ENCODE assay signal across 8 mouse cellular contexts in genomic region chr9:115310346-115311222, GRCm38 (mm10). TPM values are rescaled to one million over a fixed set of nuclear protein-coding genes. Genes with fewer than 3 reads are reported as not detected.
DNase-seq lines count a peak whose midpoint lies in the region; ATAC-seq and TF ChIP-seq lines count a peak whose summit lies in the region.

Stt3b (minus strand) TSS chr9:115310421.

- H3K27ac ChIP-seq in MEL (ENCODE audit: control insufficient read depth, low read depth, low read length): peak within 1 kb of the TSS; percentile 94
- peak within 1 kb of the TSS; percentile 92 for H3K27ac ChIP-seq in cerebellum, adult 2 months (ENCODE audit: insufficient read depth, low read length)
- peak within 1 kb of the TSS; percentile 99 for H3K27ac ChIP-seq in forebrain, postnatal 0 days (ENCODE audit: low read depth, low read length)
- peak within 1 kb of the TSS; percentile 99 for H3K27ac ChIP-seq in lung, embryonic 15.5 days

- peak; percentile 95 for ATAC-seq in forebrain, postnatal 0 days
- peak; percentile 95 for ATAC-seq in lung, embryonic 15.5 days (ENCODE audit: borderline replicate concordance, extremely low read depth, low FRiP score, low TSS enrichment)

- H3K9me3 ChIP-seq in MEL (replicated peaks; ENCODE audit: insufficient read depth, low read length): no peaks in the 10 kb centered on the region
- H3K9me3 ChIP-seq in forebrain, postnatal 0 days (ENCODE audit: low read length): no peaks in the 10 kb centered on the region
- H3K9me3 ChIP-seq in lung, embryonic 15.5 days: no peaks in the 10 kb centered on the region

- WGBS in cerebellum, adult 2 months: under 1% methylated on average over 88 of the region's 91 CpGs
- WGBS in forebrain, postnatal 0 days: under 1% methylated on average over 81 of the region's 91 CpGs
- WGBS in lung, embryonic 15.5 days: under 1% methylated on average over 89 of the region's 91 CpGs

- peak; percentile 96 for DNase-seq in MEL (ENCODE audit: low read depth, low spot score)
- DNase-seq in cerebellum, adult 2 months: peak; percentile 100
- peak; percentile 100 for DNase-seq in forebrain, postnatal 0 days
- peak; percentile 100 for DNase-seq in heart, postnatal 4 days
- DNase-seq in layer of hippocampus, adult 8-10 months (ENCODE audit: low spot score in 2 of 2): peak; percentile 99
- peak; percentile 99 for DNase-seq in ovary, adult 18-20 months (ENCODE audit: low spot score)
- peak; percentile 99 for DNase-seq in thymus, postnatal 0 days (ENCODE audit: low spot score)

- TF ChIP-seq POLR2A in MEL (IDR thresholded peaks at IDR 0.05; ENCODE audit: control insufficient read depth in 1 of 2, insufficient read depth in 1 of 2, low read depth in 1 of 2, low read length in 2 of 2, poor library complexity in 1 of 2): peak; percentile 74 to 84
- TF ChIP-seq POLR2A in cerebellum, adult 2 months (IDR thresholded peaks at IDR 0.05; ENCODE audit: borderline replicate concordance, insufficient read depth, low read length): peak; percentile 51

- TF ChIP-seq RAD21 in MEL (IDR thresholded peaks at IDR 0.05; ENCODE audit: low read depth, low read length): no peak

- H3K4me3 ChIP-seq in MEL (ENCODE audit: control insufficient read depth in 1 of 2, insufficient read depth in 1 of 2, low read depth in 2 of 2, low read length in 2 of 2): peak within 1 kb of the TSS; percentile 91 to 100
- H3K4me3 ChIP-seq in cerebellum, adult 2 months (replicated peaks; ENCODE audit: insufficient read depth, low read depth, low read length): peak within 1 kb of the TSS; percentile 87
- peak within 1 kb of the TSS; percentile 96 for H3K4me3 ChIP-seq in forebrain, postnatal 0 days (ENCODE audit: low read depth, low read length)
- H3K4me3 ChIP-seq in lung, embryonic 15.5 days: peak within 1 kb of the TSS; percentile 63

- peak in 1 of 3 experiments; percentile 3; a peak in 1 of 6 replicates for TF ChIP-seq CTCF in MEL (IDR thresholded peaks at IDR 0.05 in 2 of 3, conservative IDR thresholded peaks at IDR 0.05 in 1 of 3; ENCODE audit: control insufficient read depth in 1 of 3, insufficient read depth in 1 of 3, low read depth in 2 of 3, low read length in 3 of 3, poor library complexity in 1 of 3, severe bottlenecking in 1 of 3)
- TF ChIP-seq CTCF in cerebellum, adult 2 months (IDR thresholded peaks at IDR 0.05; ENCODE audit: borderline replicate concordance, insufficient read depth, low read depth, low read length): no peak
- peak; percentile 69 for TF ChIP-seq CTCF in forebrain, postnatal 0 days (IDR thresholded peaks at IDR 0.05; ENCODE audit: low read depth)

- peak within 1 kb of the TSS; percentile 99 for H3K9ac ChIP-seq in MEL (ENCODE audit: control insufficient read depth, low read depth, low read length, poor library complexity, severe bottlenecking)
- peak within 1 kb of the TSS; percentile 94 for H3K9ac ChIP-seq in forebrain, postnatal 0 days
- peak within 1 kb of the TSS; percentile 97 for H3K9ac ChIP-seq in lung, embryonic 15.5 days

- no peaks in the 10 kb centered on the region for H3K27me3 ChIP-seq in MEL (ENCODE audit: control insufficient read depth in 1 of 2, insufficient read depth in 2 of 2, low read length in 2 of 2)
- H3K27me3 ChIP-seq in cerebellum, adult 2 months (ENCODE audit: control insufficient read depth, insufficient read depth, low read length): no peaks in the 10 kb centered on the region
- H3K27me3 ChIP-seq in forebrain, postnatal 0 days (ENCODE audit: insufficient read depth, low read length): no peaks in the 10 kb centered on the region
- H3K27me3 ChIP-seq in lung, embryonic 15.5 days: no peaks in the 10 kb centered on the region

- peaks cover 45% of the 10 kb centered on the region for H3K79me2 ChIP-seq in MEL (ENCODE audit: control insufficient read depth, insufficient read depth, low read length, poor library complexity)

- H3K36me3 ChIP-seq in MEL (ENCODE audit: control insufficient read depth in 1 of 2, insufficient read depth in 2 of 2, low read length in 2 of 2): peaks cover 0 to 26% of the 10 kb centered on the region in 2 experiments; a peak in 2 of 4 replicates
- no peaks in the 10 kb centered on the region for H3K36me3 ChIP-seq in forebrain, postnatal 0 days (ENCODE audit: insufficient read depth)
- H3K36me3 ChIP-seq in lung, embryonic 15.5 days: no peaks in the 10 kb centered on the region

- H3K4me1 ChIP-seq in MEL (ENCODE audit: control insufficient read depth in 1 of 2, insufficient read depth in 2 of 2, low read length in 2 of 2): peaks cover 4 to 11% of the 10 kb centered on the region in 2 experiments
- H3K4me1 ChIP-seq in cerebellum, adult 2 months (ENCODE audit: control insufficient read depth, insufficient read depth, low read length): no peaks in the 10 kb centered on the region
- peaks cover 14% of the 10 kb centered on the region for H3K4me1 ChIP-seq in forebrain, postnatal 0 days (ENCODE audit: insufficient read depth)
- H3K4me1 ChIP-seq in lung, embryonic 15.5 days: peaks cover 27% of the 10 kb centered on the region

- TF ChIP-seq EP300 in MEL (IDR thresholded peaks at IDR 0.05; ENCODE audit: low read depth in 1 of 2, low read length in 2 of 2): no peak

- H3K4me2 ChIP-seq in forebrain, postnatal 0 days (ENCODE audit: low read depth): peak within 1 kb of the TSS; percentile 67
- H3K4me2 ChIP-seq in lung, embryonic 15.5 days: peak within 1 kb of the TSS; percentile 59

TF ChIP-seq in MEL, 35 proteins besides CTCF, POLR2A, EP300 and RAD21 (continues in another document):
- no peak for TF ChIP-seq GABPA (IDR thresholded peaks at IDR 0.05; ENCODE audit: low read depth, low read length)
- no peak; the same call in none of the 2 replicates for TF ChIP-seq TCF12 (IDR thresholded peaks at IDR 0.05; ENCODE audit: low read depth, low read length)
- peak in 1 of 2 experiments; percentile 84; a peak in 3 of 4 replicates for TF ChIP-seq USF2 (IDR thresholded peaks at IDR 0.05; ENCODE audit: borderline replicate concordance in 1 of 2, insufficient read depth in 1 of 2, low read depth in 1 of 2, low read length in 2 of 2)
- TF ChIP-seq MAZ (IDR thresholded peaks at IDR 0.05; ENCODE audit: low read depth, low read length): peak; percentile 47; the same call in 1 of the 2 replicates
- no peak; the same call in 1 of the 2 replicates for TF ChIP-seq POLR2AphosphoS5 (IDR thresholded peaks at IDR 0.05; ENCODE audit: borderline replicate concordance, low read depth, low read length)
- peak; percentile 90 for TF ChIP-seq NELFE (IDR thresholded peaks at IDR 0.05; ENCODE audit: low read depth, low read length)
- peak; percentile 68 for TF ChIP-seq ELF1 (IDR thresholded peaks at IDR 0.05; ENCODE audit: low read depth, low read length)
- TF ChIP-seq TAL1 (IDR thresholded peaks at IDR 0.05; ENCODE audit: low read length): no peak
- peak; percentile 52; the same call in 1 of the 2 replicates for TF ChIP-seq E2F4 (IDR thresholded peaks at IDR 0.05; ENCODE audit: borderline replicate concordance, low read depth, low read length)
- peak; percentile 30 for TF ChIP-seq HCFC1 (IDR thresholded peaks at IDR 0.05; ENCODE audit: low read depth, low read length)
- no peak for TF ChIP-seq JUND (IDR thresholded peaks at IDR 0.05; ENCODE audit: low read depth, low read length)
- TF ChIP-seq ETS1 (IDR thresholded peaks at IDR 0.05; ENCODE audit: low read depth, low read length): no peak
- peak; percentile 96 for TF ChIP-seq MAX (IDR thresholded peaks at IDR 0.05; ENCODE audit: low read length)
- TF ChIP-seq NRF1 (IDR thresholded peaks at IDR 0.05; ENCODE audit: insufficient read depth, low read depth, low read length, poor library complexity, severe bottlenecking): peak; percentile 85
- no peak for TF ChIP-seq RCOR1 (IDR thresholded peaks at IDR 0.05; ENCODE audit: low read depth, low read length)
- TF ChIP-seq BHLHE40 (IDR thresholded peaks at IDR 0.05; ENCODE audit: borderline replicate concordance, low read depth, low read length): peak; percentile 73; the same call in 1 of the 2 replicates
- no peak for TF ChIP-seq SMC3 (IDR thresholded peaks at IDR 0.05; ENCODE audit: low read depth, low read length)
- no peak for TF ChIP-seq MYB (IDR thresholded peaks at IDR 0.05; ENCODE audit: low read depth, low read length)
- TF ChIP-seq KAT2A (conservative IDR thresholded peaks at IDR 0.05; ENCODE audit: low read depth, low read length): no peak; the same call in 1 of the 2 replicates
- TF ChIP-seq ZKSCAN1 (IDR thresholded peaks at IDR 0.05; ENCODE audit: low read depth, low read length): no peak
- peak; percentile 88 for TF ChIP-seq MYC (IDR thresholded peaks at IDR 0.05; ENCODE audit: low read depth, low read length)
- no peak for TF ChIP-seq MEF2A (IDR thresholded peaks at IDR 0.05; ENCODE audit: extremely low read depth, insufficient replicate concordance, low read depth, low read length, poor library complexity, severe bottlenecking)
- no peak for TF ChIP-seq ZC3H11A (IDR thresholded peaks at IDR 0.05; ENCODE audit: low read depth, low read length)
- TF ChIP-seq USF1 (IDR thresholded peaks at IDR 0.05; ENCODE audit: low read depth, low read length): peak; percentile 97
- TF ChIP-seq CHD2 (IDR thresholded peaks at IDR 0.05; ENCODE audit: low read length): no peak
- TF ChIP-seq ZNF384 (IDR thresholded peaks at IDR 0.05; ENCODE audit: low read depth, low read length): peak; percentile 73
- peak; percentile 93 for TF ChIP-seq MXI1 (IDR thresholded peaks at IDR 0.05; ENCODE audit: low read depth, low read length)
- TF ChIP-seq SIN3A (IDR thresholded peaks at IDR 0.05; ENCODE audit: low read length): no peak
- no peak for TF ChIP-seq UBTF (IDR thresholded peaks at IDR 0.05; ENCODE audit: borderline replicate concordance, insufficient read depth, low read depth, low read length)
- TF ChIP-seq CHD1 (IDR thresholded peaks at IDR 0.05; ENCODE audit: low read depth, low read length): no peak
- TF ChIP-seq GATA1 (IDR thresholded peaks at IDR 0.05; ENCODE audit: low read depth, low read length): no peak

RNA-seq across cellular contexts. Expression of gene Stt3b, which starts in this region (rescaled TPM):
- total RNA-seq in MEL (2012; rRNA removed): 94.9 and 97.6 TPM in 2 replicates
- 100 to 1,000 TPM in 1 of 2 experiments, 10 to 100 TPM in 1; 81.9 to 263 TPM for polyA plus RNA-seq in MEL (2012; ENCODE audit: insufficient read depth in 1 of 2, insufficient read length in 2 of 2, low read depth in 1 of 2, low replicate concordance in 2 of 2, missing spikeins in 1 of 2)
- 37.2 and 38.2 TPM in 2 replicates for polyA plus RNA-seq in cerebellum, adult 2 months (2012; rRNA removed)
- total RNA-seq in forebrain, postnatal 0 days (2014; rRNA removed): 73.3 and 80.8 TPM in 2 replicates
- polyA plus RNA-seq in forebrain, postnatal 0 days (2015; fragmentation: Nextera tagmentation; extraction: Ambion mirVana): 44.6 and 53.5 TPM in 2 replicates
- total RNA-seq in heart, postnatal 4 days (2021): 10 to 100 TPM; 80.9 to 84.0 TPM
- total RNA-seq in layer of hippocampus, adult 8-10 months (2022): 10 to 100 TPM; 68.0 to 86.5 (median 74.0) TPM
- polyA plus RNA-seq in lung, embryonic 15.5 days (2015; fragmentation: Nextera tagmentation; extraction: Ambion mirVana): 98.0 and 103 TPM in 2 replicates
- polyA plus RNA-seq in thymus, postnatal 0 days (2015; fragmentation: Nextera tagmentation; extraction: Ambion mirVana): 55.6 and 56.8 TPM in 2 replicates

Comparison
In these comparisons a context has a peak if more than half of its experiments do, and no peak if none do; other contexts are left out.
1. Peak in every context shown above with its lines: DNase-seq, ATAC-seq, H3K4me3 ChIP-seq and H3K27ac ChIP-seq.